ENCODE assay signal across 27 mouse cellular contexts in genomic region chr8:11708815-11709214, GRCm38 (mm10). TPM values are rescaled to one million over a fixed set of nuclear protein-coding genes. Genes with fewer than 3 reads are reported as not detected.
A peak's percentile ranks its signal among the peaks of the same experiment; 100 is the strongest.
DNase-seq lines count a peak whose midpoint lies in the region; ATAC-seq and TF ChIP-seq lines count a peak whose summit lies in the region.
"Had no signal": no experiment of that assay in that cellular context is flagged by ENCODE, and none has a peak within 500 bp of the region (broad histone marks: within the 10 kb centered on the region; RNA-seq: fewer than 3 reads in every experiment).

No protein-coding gene starts in this region.

- intact Hi-C loops in heart, adult 2 months (cut with DNase I) = loop anchor here (10.0 kb wide), 1 partner anchor 254 kb away; no protein-coding TSS in a partner anchor

- peaks cover 37% of the 10 kb centered on the region for H3K4me1 ChIP-seq in heart, postnatal 0 days (ENCODE audit: control insufficient read depth, insufficient read depth)
- H3K4me1 ChIP-seq in heart, adult 2 months (ENCODE audit: control insufficient read depth, insufficient read depth, low read length) = peaks cover 4% of the 10 kb centered on the region
- no peaks in the 10 kb centered on the region for H3K4me1 ChIP-seq in kidney, embryonic 15.5 days
- H3K4me1 ChIP-seq in small intestine, adult 2 months (ENCODE audit: control insufficient read depth, insufficient read depth, insufficient read length, low read length) = peaks cover 31% of the 10 kb centered on the region
- H3K4me1 ChIP-seq: embryonic facial prominence, embryonic 12.5 days had no signal

- H3K4me2 ChIP-seq in heart, postnatal 0 days (ENCODE audit: low read depth, low read length) = no peak overlapping the region
- no peak overlapping the region for H3K4me2 ChIP-seq in kidney, embryonic 15.5 days
- H3K4me2 ChIP-seq: embryonic facial prominence, embryonic 12.5 days; forebrain, embryonic 12.5 days; hindbrain, embryonic 14.5 days had no signal

- H3K36me3 ChIP-seq in heart, postnatal 0 days (replicated peaks; ENCODE audit: control insufficient read depth, insufficient read depth, low read length) = no peaks in the 10 kb centered on the region
- no peaks in the 10 kb centered on the region for H3K36me3 ChIP-seq in heart, adult 2 months (ENCODE audit: control insufficient read depth, insufficient read depth, low read length)
- H3K36me3 ChIP-seq in kidney, embryonic 15.5 days = no peaks in the 10 kb centered on the region
- no peaks in the 10 kb centered on the region for H3K36me3 ChIP-seq in small intestine, adult 2 months (ENCODE audit: control insufficient read depth, insufficient read depth, low read length)
- H3K36me3 ChIP-seq: embryonic facial prominence, embryonic 12.5 days; forebrain, embryonic 12.5 days; heart, embryonic 10.5 days; hindbrain, embryonic 10.5 days had no signal

- no peaks in the 10 kb centered on the region for H3K27me3 ChIP-seq in heart, postnatal 0 days (ENCODE audit: control insufficient read depth, insufficient read depth, low read length)
- no peaks in the 10 kb centered on the region for H3K27me3 ChIP-seq in heart, adult 2 months (ENCODE audit: control insufficient read depth, insufficient read depth, low read length)
- H3K27me3 ChIP-seq in kidney, embryonic 15.5 days = no peaks in the 10 kb centered on the region
- no peaks in the 10 kb centered on the region for H3K27me3 ChIP-seq in small intestine, adult 2 months (ENCODE audit: control insufficient read depth, insufficient read depth, low read length)
- H3K27me3 ChIP-seq: embryonic facial prominence, embryonic 12.5 days; forebrain, embryonic 12.5 days had no signal

- ATAC-seq in heart, postnatal 0 days (ENCODE audit: insufficient read depth, low read depth) = no peak
- ATAC-seq in kidney, embryonic 15.5 days (replicated peaks; ENCODE audit: low FRiP score) = no peak
- no peak for ATAC-seq in granulocyte monocyte progenitor cell, adult 5-6 weeks (replicated peaks; ENCODE audit: poor library complexity, severe bottlenecking)
- ATAC-seq: forebrain, postnatal 0 days had no signal

- H3K79me2 ChIP-seq in heart, adult 2 months (replicated peaks; ENCODE audit: control insufficient read depth, insufficient read depth, low read length) = no peaks in the 10 kb centered on the region

- 51% methylated on average over 2 of the region's 2 CpGs for WGBS in heart, postnatal 0 days
- WGBS in heart, adult 2 months = 58% methylated on average over 2 of the region's 2 CpGs
- 74% methylated on average over 2 of the region's 2 CpGs for WGBS in kidney, embryonic 15.5 days
- WGBS in small intestine, adult 2 months = 29% methylated on average over 2 of the region's 2 CpGs

- TF ChIP-seq CTCF in heart, postnatal 0 days (IDR thresholded peaks at IDR 0.05; ENCODE audit: low read depth) = no peak
- TF ChIP-seq CTCF in heart, adult 2 months (IDR thresholded peaks at IDR 0.05) = no peak
- TF ChIP-seq CTCF in small intestine, adult 2 months (IDR thresholded peaks at IDR 0.05; ENCODE audit: extremely low read depth, insufficient read length, insufficient replicate concordance, low read depth, low read length) = no peak

- TF ChIP-seq EP300 in heart, postnatal 0 days (IDR thresholded peaks at IDR 0.05; ENCODE audit: low read depth) = no peak
- no peak for TF ChIP-seq EP300 in heart, adult 2 months (IDR thresholded peaks at IDR 0.05; ENCODE audit: insufficient read depth, low read depth, low read length)

- H3K27ac ChIP-seq in heart, postnatal 0 days (ENCODE audit: low read depth) = peak overlapping the region; percentile 93
- H3K27ac ChIP-seq in heart, adult 2 months = no peak overlapping the region
- no peak overlapping the region for H3K27ac ChIP-seq in kidney, embryonic 15.5 days
- 0 out of 2 replicates have a peak overlapping the region, but pooled peaks have one; percentile 9 for H3K27ac ChIP-seq in small intestine, adult 2 months (ENCODE audit: insufficient read depth, low read depth, low read length)
- H3K27ac ChIP-seq: embryonic facial prominence, embryonic 12.5 days; forebrain, embryonic 12.5 days; hindbrain, embryonic 10.5 days; hindbrain, embryonic 14.5 days had no signal

- no peaks in the 10 kb centered on the region for H3K9me3 ChIP-seq in heart, postnatal 0 days (replicated peaks; ENCODE audit: control insufficient read depth, low read length)
- H3K9me3 ChIP-seq in kidney, embryonic 15.5 days (replicated peaks) = no peaks in the 10 kb centered on the region
- H3K9me3 ChIP-seq: embryonic facial prominence, embryonic 12.5 days; forebrain, embryonic 12.5 days; heart, embryonic 10.5 days; hindbrain, embryonic 10.5 days had no signal

- TF ChIP-seq POLR2A in heart, adult 2 months (IDR thresholded peaks at IDR 0.05; ENCODE audit: insufficient read depth, low read depth, low read length) = no peak
- TF ChIP-seq POLR2A in small intestine, adult 2 months (IDR thresholded peaks at IDR 0.05; ENCODE audit: low read depth, low read length) = no peak

- no peak for DNase-seq in heart, postnatal 0 days (ENCODE audit: low spot score)
- no peak for DNase-seq in heart, adult 2 months
- DNase-seq in kidney, adult 9 months = peak; percentile 45
- DNase-seq in kidney, postnatal 10 days = peak; percentile 24
- no peak for DNase-seq in cerebellum, adult 8-10 months
- DNase-seq: adrenal gland, postnatal 10 days; cerebellum, adult 11 months; cerebellum, adult 9-10 months; cerebellum, postnatal 25 days; forebrain, postnatal 0 days; gastrocnemius, postnatal 14 days had no signal

- H3K4me3 ChIP-seq in heart, postnatal 0 days (ENCODE audit: low read depth, low read length) = no peak overlapping the region
- no peak overlapping the region for H3K4me3 ChIP-seq in heart, adult 2 months
- no peak overlapping the region for H3K4me3 ChIP-seq in kidney, embryonic 15.5 days (replicated peaks)
- H3K4me3 ChIP-seq in small intestine, adult 2 months (ENCODE audit: low read depth, low read length) = no peak overlapping the region
- H3K4me3 ChIP-seq: embryonic facial prominence, embryonic 12.5 days; forebrain, embryonic 12.5 days; heart, embryonic 10.5 days; hindbrain, embryonic 10.5 days had no signal

- no peak overlapping the region for H3K9ac ChIP-seq in heart, postnatal 0 days (replicated peaks; ENCODE audit: low read depth, low read length)
- no peak overlapping the region for H3K9ac ChIP-seq in heart, adult 2 months (ENCODE audit: low read depth, low read length)
- no peak overlapping the region for H3K9ac ChIP-seq in kidney, embryonic 15.5 days
- H3K9ac ChIP-seq: forebrain, embryonic 12.5 days; forebrain, postnatal 0 days; hindbrain, embryonic 14.5 days had no signal

RNA-seq across cellular contexts. Expression of gene 1700016D06Rik, which starts 8.0 kb away (rescaled TPM):
- not detected in 2 replicates for total RNA-seq in heart, postnatal 0 days (2014; rRNA removed; ENCODE audit: low replicate concordance)
- not detected in 2 replicates for polyA plus RNA-seq in heart, postnatal 0 days (2015; fragmentation: Nextera tagmentation; extraction: Ambion mirVana)
- total RNA-seq in heart, adult 2 months (2021) = not detected
- not detected in 2 replicates for polyA plus RNA-seq in heart, adult 2 months (2012; rRNA removed)
- polyA plus RNA-seq in kidney, embryonic 15.5 days (2015; fragmentation: Nextera tagmentation; extraction: Ambion mirVana) = not detected in 2 replicates
- polyA plus RNA-seq in small intestine, adult 2 months (2012; rRNA removed) = not detected in 2 replicates
- not detected in 2 replicates for total RNA-seq in granulocyte monocyte progenitor cell, adult 5-6 weeks (2014; fragmentation: Nextera tagmentation)
- not detected in 2 replicates for total RNA-seq in granulocyte monocyte progenitor cell, adult 5-6 weeks (2017)
- total RNA-seq: adrenal gland, postnatal 10 days; adrenal gland, postnatal 4 days; forebrain, postnatal 0 days; gastrocnemius, adult 18-20 months; gastrocnemius, postnatal 14 days; heart, postnatal 25 days; MEL had no signal
- polyA plus RNA-seq: brain, embryonic 14.5 days; C2C12; cortical plate, adult 2 months; embryonic facial prominence, embryonic 12.5 days; forebrain, embryonic 12.5 days; heart, embryonic 10.5 days; heart, embryonic 14.5 days; hindbrain, embryonic 14.5 days had no signal

RNA-seq across cellular contexts. Expression of gene Arhgef7, which starts 18.7 kb away (rescaled TPM):
- 77.1 TPM in 2 replicates for total RNA-seq in heart, postnatal 0 days (2014; rRNA removed; ENCODE audit: low replicate concordance)
- 43.7 and 49.2 TPM in 2 replicates for polyA plus RNA-seq in heart, postnatal 0 days (2015; fragmentation: Nextera tagmentation; extraction: Ambion mirVana)
- total RNA-seq in heart, adult 2 months (2021) = 100 to 1,000 TPM; 114 to 117 TPM
- 59.7 and 68.7 TPM in 2 replicates for polyA plus RNA-seq in heart, adult 2 months (2012; rRNA removed)
- 38.6 and 40.1 TPM in 2 replicates for polyA plus RNA-seq in kidney, embryonic 15.5 days (2015; fragmentation: Nextera tagmentation; extraction: Ambion mirVana)
- polyA plus RNA-seq in small intestine, adult 2 months (2012; rRNA removed) = 14.8 and 27.4 TPM in 2 replicates
- total RNA-seq in granulocyte monocyte progenitor cell, adult 5-6 weeks (2014; fragmentation: Nextera tagmentation) = 33.9 and 40.2 TPM in 2 replicates
- 14.4 and 19.8 TPM in 2 replicates for total RNA-seq in granulocyte monocyte progenitor cell, adult 5-6 weeks (2017)

Comparison
In these comparisons a context has a peak if more than half of its experiments do, and no peak if none do; other contexts are left out.
1. H3K27ac ChIP-seq: peak in heart, postnatal 0 days (single experiment) and small intestine, adult 2 months (single experiment); none in heart, adult 2 months (single experiment) and kidney, embryonic 15.5 days (single experiment).
2. DNase-seq: peak in kidney, adult 9 months (single experiment) and kidney, postnatal 10 days (single experiment); none in heart, postnatal 0 days (single experiment), heart, adult 2 months (0 of 2) and cerebellum, adult 8-10 months (single experiment).